Mouse (Mus musculus) neural tube, embryonic 11.5 days (tissue): Measurements from ENCODE around the gene Ttc3. TPM values are rescaled to one million over a fixed set of nuclear protein-coding genes. Genes with fewer than 3 reads are reported as not detected.

Source experiments
- polyA plus RNA-seq: library from polyadenylated mRNA; unstranded; fragments of >200 nt; fragmentation: Nextera tagmentation; extraction: Ambion mirVana; gene quantifications from 2 replicates; pipeline ENCODE4 v1.2.1, GENCODE M21; 2014

Ttc3 gene
- polyA plus RNA-seq, 1 experiment from 2014 or later, result 471 TPM

Other genes starting within 250 kb of the Ttc3 start
- 9.4 and 9.8 TPM in 2 replicates for gene Hlcs, start 57.0 kb upstream of the Ttc3 start, polyA plus RNA-seq
- 5.2 and 5.9 TPM in 2 replicates for gene Ripply3, start 42.2 kb upstream of the Ttc3 start, polyA plus RNA-seq
- gene Pigp, start 1.2 kb downstream of the Ttc3 start, polyA plus RNA-seq, result 73.6 and 74.6 TPM in 2 replicates
- gene Vps26c, start 156.2 kb downstream of the Ttc3 start, polyA plus RNA-seq, result 57.7 and 60.8 TPM in 2 replicates
- gene Dyrk1a, start 199.4 kb downstream of the Ttc3 start, polyA plus RNA-seq, result 11.8 and 12.1 TPM in 2 replicates